Mouse (Mus musculus) left cerebral cortex, adult 18-20 months (tissue): Measurements from ENCODE around the gene Magi1. TPM values are rescaled to one million over a fixed set of nuclear protein-coding genes. Genes with fewer than 3 reads are reported as not detected.

Source experiments
- DNase-seq, 2 experiments: peaks; one replicate each; pipeline ENCODE4 v3.0.0; 2021 to 2022; ENCODE audit warnings: low spot score in 2 of 2, mixed read lengths in 1 of 2
- total RNA-seq, 2 experiments: library from RNA; stranded (reverse); gene quantifications; 2 replicates each; pipeline ENCODE4 v1.2.3; 2021

The Magi1 gene
- total RNA-seq, 2 experiments from 2014 or later, result 71.0 to 87.5 TPM

DNA sequence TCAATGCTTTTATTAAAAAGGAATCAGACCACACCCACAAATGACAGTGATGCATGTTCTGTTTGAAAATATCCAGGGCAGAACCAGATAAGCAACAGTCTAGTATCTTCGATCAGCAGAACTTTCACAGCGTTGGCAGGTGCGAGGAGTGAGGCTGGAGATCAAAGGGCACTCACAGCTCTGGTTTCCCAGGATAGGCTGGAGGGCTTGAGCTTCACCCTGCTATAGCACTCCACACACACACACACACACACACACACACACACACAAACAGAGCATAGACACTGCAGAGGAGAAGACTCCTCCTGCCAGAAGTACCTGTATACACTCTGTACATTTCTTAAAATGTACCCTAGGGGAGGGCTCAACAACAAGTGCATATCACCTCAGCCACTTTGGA, 214.3 kb downstream of the Magi1 start:
- no peak for DNase-seq

GRCm38 (mm10) chr6:94067741-94068450, 215.8 kb downstream of the Magi1 start:
- no peak for DNase-seq

- no peak for DNase-seq
These were observed 218.9 kb downstream of the Magi1 start for GRCm38 (mm10) chr6:94064832-94065231.

GRCm38 (mm10) chr6:94063542-94063941, 220.2 kb downstream of the Magi1 start:
- peak in 1 of 2 experiments; percentile 14 for DNase-seq

GRCm38 (mm10) chr6:94061424-94061980, 222.2 kb downstream of the Magi1 start:
- no peak for DNase-seq

DNA sequence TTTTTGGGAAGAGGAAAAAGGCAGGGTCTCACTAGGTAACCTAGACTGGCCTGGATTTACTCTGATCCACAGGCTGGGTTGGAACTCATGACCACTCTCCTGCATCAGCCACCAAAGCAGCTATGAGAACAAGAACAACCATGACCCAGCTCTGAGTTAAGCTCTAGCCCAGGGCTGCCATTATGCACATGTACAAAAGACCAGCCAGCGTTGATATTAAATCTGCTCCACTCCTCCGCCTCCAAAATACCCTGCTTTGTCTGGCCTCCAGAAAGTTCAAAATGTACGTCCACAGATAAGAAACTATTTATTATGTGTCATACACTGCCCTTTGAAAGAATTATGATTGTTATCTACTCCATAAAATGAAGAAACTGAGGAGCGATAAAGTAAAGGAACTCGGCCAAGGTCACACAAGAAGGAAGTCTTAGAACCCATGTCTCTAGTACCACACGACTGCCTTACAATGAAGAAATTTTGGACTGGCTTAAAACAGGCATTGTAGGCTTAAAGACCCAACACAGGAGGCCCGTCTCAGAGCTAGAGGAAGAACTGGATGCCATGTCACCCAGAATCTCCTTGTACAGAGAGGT, 223.0 kb downstream of the Magi1 start:
- no peak for DNase-seq

DNA sequence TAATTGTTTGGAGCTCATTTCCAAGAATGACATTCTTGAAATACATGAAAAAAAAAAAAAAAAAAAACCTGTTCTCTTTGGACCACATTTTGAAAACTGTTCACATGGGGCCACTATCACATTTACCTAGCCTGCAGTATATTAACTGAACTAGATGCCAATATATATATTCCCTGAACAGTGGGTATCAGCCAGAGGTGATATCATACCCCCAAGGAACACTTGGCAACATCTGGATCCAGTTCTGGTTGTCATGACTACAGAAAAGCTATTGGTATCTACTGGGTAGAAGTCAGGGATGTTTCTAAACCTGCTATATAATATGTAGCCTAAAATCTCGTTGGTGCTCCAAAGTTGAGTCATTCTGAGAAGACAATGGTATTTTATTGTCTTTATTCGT, 224.6 kb downstream of the Magi1 start:
- no peak for DNase-seq

GRCm38 (mm10) chr6:94053920-94054319, 229.8 kb downstream of the Magi1 start:
- DNase-seq, result peak; percentile 72 to 73

- no peak for DNase-seq
These were observed 238.5 kb downstream of the Magi1 start for GRCm38 (mm10) chr6:94045180-94045579.

- no peak for DNase-seq
These were observed 240.3 kb downstream of the Magi1 start for GRCm38 (mm10) chr6:94043461-94043860.

DNA sequence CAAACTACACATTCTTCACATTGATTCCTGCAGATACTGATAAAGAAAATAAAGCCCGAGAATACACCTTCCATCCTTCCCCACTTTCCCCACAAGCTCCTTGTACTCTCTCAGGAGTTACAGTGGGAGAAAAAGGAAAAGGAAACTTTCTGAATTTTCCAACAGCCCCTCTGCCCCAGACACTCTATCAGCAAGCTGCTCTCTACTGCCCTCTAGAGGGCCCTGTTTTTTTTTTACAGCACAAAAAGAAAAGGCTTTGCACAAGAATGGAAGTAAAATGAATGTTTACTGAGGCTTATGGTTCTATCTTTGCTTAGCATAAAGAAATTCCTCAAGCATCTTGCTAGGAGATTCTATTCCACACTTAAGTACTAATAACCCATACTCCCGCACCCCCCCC, 243.6 kb downstream of the Magi1 start:
- peak; percentile 22 to 51 for DNase-seq

- no peak for DNase-seq
These were observed 244.8 kb downstream of the Magi1 start for GRCm38 (mm10) chr6:94038897-94039296.

- no peak for DNase-seq
These were observed 247.2 kb downstream of the Magi1 start for GRCm38 (mm10) chr6:94036554-94036953.

GRCm38 (mm10) chr6:94026361-94026760, 257.4 kb downstream of the Magi1 start:
- DNase-seq, result no peak

DNA sequence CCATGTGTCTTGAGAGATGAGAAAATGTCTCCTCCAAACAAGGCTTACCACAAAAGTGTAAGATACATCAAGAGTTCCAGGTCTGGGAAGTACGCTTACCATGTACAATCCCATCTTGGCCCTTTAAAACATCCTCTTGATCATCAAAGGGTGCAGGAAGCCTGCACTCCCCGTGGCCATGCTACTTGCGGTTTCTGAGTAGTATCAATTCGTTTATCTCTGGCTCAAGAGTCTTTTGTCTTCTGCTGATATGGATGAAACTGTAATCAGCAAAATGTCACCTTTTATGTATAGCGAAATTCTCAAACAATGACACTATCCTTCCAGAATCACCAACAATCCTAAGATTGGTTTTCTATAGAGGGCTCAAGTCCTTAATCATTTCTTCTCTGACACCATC, 261.3 kb downstream of the Magi1 start:
- no peak for DNase-seq

DNA sequence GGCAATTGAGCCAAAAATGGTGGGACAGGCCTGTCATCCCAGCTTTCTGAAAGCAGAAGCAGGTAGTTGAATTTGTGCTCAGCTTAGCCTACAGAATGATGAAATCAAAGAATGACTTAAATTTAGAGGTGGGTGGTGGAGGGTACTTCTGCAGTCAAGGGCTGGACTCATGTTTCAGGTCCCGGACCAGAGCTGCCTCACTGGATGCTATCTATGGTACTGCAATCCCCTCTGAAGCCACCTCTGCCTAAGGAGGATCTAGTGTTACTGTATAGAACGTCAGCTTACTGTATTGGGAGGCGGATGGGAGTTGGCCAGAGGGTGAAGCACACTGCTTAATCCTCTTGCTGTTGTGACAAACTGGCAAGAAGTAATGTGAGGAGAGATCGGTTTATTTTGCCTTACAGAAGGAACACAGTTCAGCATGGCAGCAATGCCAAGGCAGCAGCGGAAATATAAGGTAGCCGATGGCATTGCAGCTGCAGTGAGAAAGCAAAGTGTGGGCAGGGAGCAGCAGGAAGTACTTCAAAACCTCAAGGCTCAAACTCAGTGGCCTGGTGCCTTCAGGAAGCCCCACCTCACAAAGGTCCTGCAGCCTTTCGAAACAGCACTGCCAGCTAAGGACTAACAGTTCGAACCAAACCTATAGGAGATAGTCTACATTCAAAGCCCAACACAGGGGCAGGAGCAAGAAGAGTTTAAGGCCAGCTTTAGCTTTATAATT, 262.3 kb downstream of the Magi1 start:
- no peak for DNase-seq

DNA sequence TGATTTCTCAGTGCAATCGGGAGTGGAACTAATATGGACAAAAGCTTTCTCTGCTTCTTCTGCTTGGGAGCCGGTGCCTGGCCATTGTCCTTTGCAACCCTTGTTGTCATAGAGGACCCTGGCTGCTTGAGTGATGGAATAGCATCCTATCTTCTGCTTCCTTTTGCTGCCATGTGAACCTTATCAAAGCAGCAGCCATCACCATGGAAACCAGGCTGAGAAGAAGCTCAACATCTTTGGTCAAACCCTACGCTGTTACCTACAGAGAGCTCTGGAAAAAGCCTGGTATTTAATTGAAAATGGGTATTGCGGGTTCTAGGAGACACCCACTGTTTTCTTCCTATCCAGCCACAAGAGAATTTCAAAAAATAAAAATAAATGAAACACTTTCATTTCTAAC, 263.2 kb downstream of the Magi1 start:
- no peak for DNase-seq

DNA sequence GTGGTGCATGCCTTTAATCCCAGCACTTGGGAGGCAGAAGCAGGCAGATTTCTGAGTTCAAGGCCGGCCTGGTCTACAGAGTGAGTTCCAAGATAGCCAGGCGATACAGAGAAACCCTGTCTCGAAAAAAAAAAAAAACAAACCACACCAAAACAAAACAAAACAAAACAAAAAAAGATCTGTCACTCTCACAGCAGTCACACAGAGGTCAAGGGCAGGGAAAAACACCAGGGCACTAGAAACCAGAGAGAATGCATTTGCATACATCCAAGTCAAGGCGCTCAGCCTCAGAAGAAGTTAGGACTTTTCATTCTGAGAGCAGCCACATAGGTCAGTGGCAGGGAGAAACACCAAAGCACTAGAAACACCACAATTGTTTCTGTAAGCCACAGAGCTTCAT, 263.8 kb downstream of the Magi1 start:
- DNase-seq, result no peak

DNA sequence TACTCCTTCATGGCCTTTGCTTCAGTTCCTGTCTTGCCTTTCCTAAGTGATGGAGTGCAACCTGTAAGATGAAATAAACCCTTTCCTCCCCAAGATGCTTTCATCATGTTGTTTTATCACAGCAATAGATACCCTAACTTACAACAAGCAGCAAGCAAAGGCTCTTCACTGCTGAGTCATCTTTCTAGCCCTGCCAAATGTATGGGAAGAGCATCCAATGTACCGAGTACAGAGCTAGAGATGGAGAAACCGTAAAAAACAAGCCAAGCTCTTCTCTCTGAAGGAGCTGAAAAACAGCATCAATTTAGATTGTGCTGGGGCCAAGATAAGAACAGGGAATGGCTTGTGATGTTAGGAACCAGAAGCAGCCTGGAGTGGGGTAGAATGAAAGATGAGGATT, 270.0 kb downstream of the Magi1 start:
- DNase-seq, result no peak

- no peak for DNase-seq
These were observed 271.8 kb downstream of the Magi1 start for GRCm38 (mm10) chr6:94011947-94012346.

DNA sequence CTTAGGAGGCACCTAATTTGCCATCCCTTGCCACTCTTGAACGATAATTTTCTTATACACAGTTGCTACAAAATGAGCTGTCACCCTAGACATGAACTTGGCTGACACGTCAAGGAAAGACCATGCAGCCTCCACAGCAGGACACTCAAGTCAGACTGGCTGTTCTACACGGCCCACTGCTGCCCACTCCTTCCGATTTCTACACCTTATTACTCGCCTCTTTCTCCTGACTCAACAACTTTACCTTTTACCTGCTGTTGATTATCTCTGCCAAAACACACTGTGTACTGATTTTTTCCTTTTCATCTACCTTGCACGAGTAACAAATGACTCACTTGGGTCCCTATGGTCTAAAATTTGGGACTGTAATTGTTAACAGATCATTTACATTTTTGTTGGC, 272.2 kb downstream of the Magi1 start:
- no peak for DNase-seq

DNA sequence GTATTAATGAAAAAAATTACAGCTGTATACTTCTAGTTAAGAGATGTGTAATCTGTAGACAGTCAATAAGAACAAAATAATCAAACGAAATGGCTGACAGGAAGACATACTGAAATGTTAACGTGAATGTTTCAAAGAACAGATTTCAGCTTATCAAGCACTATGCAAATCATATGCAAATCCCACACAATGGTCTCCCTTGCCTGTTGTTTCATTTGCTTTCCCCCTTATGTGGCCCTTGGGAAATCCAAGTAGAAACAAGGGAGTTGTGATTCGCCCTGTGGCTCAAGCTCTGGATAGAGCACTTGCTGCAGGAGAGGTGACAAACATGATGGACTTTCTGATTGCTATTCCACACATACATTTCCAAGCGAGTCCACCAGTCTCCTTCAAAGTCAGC, 275.1 kb downstream of the Magi1 start:
- DNase-seq, result no peak
